Mouse (Mus musculus): ENCODE data around the gene Sun2.

DNA sequence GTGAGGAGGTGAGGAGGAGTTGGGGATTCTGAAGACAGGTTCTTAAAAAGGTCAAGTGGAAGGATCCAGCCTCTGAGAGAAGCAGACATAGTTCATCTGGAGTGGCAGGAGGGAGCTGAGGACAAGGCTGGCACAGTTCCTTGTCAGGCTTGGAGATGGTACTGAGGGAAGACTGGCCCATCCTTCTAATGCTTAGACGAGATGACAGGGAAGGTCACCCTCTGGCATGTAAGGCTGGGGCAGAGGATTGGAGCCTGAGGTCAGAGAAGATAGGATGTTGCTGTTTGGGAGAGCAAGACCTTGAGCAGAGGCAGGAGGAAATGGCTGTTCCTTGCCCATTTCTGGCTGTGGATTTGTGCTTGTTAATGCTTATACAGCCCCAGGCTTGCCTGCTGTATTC, 42.7 kb upstream of the Sun2 start:
- TF ChIP-seq CTCF (IDR thresholded peaks at IDR 0.05; ENCODE audit: extremely low read depth, insufficient read depth, insufficient read length, insufficient replicate concordance) = no peak
- TF ChIP-seq POLR2A (IDR thresholded peaks at IDR 0.05; ENCODE audit: low read depth, low read length) = no peak
